Mouse (Mus musculus) G1E-ER4 (cell line): ENCODE measurements around the gene Tldc2. TPM values are rescaled to one million over a fixed set of nuclear protein-coding genes. Genes with fewer than 3 reads are reported as not detected.

Experiments used
- GATA1 ChIP-seq: IDR thresholded peaks from one replicate; pipeline ENCODE4 v1.8.0; 2012; ENCODE audit warnings: low read length, inconsistent platforms
- polyA plus RNA-seq: library from polyadenylated mRNA; stranded (reverse); fragments of >175 nt; gene quantifications from 2 replicates; pipeline ENCODE4 v1.2.3, GENCODE M21; 2012

Tldc2 gene
- polyA plus RNA-seq, 1 experiment: not detected

DNA sequence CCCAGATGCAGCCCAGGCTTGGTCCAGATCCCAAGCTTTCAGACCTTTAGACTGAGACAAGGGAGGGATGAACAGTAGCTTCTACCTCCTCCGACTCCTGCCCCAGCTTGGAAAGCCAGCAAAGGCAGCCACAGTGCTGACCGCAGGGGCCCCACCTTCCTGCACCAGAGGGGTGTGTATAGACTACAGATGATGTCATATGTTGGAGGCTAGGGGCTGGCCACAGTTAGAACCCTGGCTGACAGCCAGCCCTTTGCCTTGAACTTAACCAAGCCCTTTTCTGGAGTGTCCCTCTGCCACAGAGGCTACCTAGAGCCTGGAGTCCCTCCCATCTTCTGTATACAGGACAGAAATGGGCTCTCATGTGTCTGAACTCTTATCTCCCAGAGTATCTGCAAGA, 15.3 kb upstream of the Tldc2 start:
- no peak for TF ChIP-seq GATA1

DNA sequence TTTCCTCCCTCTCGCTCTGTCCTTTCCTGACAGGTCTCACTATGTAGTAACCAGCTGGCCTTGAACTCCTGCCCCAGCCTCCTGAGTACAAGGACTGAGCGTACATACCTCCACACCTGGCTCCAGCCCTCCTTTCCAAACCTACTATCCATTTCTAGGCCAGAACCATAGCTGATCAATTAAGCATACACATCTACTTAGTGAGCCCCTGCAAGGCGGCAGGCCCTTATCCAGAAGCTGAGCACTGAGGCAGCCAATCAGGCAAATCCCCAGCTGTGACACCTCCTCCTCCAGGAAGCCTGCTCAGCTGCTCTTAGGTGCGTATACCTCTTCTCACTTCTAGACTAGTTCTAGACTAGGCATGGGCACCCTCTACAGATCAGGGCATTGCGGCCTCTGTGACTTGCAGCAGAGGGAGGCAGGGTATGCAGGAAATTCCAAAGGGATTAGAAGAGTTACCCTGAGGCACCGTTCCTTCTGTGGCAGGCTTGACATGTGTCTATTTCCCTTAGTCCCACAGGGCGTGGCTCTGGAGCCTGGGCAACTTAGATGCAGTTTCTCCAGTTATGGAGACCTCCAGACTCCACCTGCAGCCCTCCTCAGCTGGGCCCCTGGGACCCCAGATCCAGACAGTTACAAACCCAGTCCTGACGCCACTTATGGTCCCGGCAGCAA, 14.4 kb upstream of the Tldc2 start:
- no peak for TF ChIP-seq GATA1

DNA sequence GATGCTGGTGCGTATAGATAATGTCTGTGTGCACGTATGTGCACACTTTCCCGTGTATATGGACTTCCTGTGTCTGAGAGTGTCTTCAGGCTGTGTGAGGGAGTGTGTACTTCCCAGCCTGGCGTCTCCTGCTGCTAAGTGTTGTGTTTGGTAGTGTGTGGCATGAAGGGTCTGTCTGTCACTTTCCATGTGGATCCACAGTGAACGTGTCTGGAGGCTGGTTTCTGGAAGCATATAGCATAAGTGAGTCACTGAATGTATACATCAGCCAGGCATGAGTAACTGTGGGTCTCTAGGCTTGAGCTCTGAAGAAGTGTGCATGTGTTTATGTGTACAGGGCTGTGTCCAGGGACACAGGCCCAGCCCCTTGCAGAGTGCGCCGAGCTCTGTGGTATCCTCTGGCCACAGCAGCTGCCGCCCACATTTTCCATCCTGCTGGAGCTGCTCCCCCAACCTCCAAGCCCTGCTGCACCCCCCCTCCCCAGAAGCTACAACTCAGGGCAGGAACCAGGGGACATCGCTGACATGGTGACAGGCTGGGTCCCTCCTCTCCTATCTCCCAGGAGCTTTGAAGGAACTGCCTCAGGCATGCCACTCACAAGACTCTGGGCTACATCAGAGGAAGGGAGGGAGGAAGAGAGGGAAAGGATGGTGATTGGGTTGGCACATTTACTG, 13.3 kb upstream of the Tldc2 start:
- no peak for TF ChIP-seq GATA1

DNA sequence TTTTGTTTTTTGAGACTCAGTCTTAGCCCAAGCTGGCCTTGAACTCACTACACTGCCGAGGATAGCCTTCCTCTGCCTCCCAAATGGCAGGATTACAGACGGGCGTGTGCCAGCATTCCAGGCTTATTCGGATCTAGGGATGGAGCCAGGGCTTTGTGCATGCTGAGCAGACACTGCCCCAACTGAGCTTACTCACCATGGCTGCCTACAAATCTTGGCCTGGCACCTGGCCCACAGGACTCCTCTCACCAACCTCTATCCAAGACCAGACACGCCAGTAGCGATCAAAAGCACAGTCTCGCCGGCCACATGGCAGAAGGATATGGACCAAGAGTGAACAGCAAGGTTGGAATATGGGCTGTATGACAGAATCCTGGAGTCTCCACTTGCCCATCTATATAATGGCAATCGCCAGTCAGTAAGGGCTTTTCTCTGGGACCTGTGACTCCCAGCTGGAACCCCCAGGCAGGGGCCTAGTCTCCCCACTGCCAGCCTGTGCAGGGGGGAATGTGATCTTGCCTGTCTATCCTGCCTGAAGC, 12.6 kb upstream of the Tldc2 start:
- no peak for TF ChIP-seq GATA1

DNA sequence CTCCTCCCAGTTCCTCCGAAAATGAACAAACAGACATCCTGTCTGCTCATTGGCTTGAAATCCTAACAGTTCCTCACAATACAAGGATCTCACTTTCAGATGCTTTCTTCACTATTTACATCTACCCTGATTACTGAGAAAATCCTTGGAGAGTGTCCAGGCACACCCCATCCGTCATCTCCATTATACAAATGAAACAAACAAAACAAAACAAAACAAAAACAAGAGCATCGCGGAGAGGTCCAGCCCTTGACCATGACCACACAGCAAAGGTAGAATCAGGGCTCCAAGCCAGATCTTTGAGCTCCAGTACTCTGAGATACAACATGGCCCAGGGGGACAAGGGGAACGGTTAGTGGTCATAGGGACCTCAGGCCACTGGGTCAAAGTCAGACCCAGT, 12.1 kb upstream of the Tldc2 start:
- TF ChIP-seq GATA1: no peak

DNA sequence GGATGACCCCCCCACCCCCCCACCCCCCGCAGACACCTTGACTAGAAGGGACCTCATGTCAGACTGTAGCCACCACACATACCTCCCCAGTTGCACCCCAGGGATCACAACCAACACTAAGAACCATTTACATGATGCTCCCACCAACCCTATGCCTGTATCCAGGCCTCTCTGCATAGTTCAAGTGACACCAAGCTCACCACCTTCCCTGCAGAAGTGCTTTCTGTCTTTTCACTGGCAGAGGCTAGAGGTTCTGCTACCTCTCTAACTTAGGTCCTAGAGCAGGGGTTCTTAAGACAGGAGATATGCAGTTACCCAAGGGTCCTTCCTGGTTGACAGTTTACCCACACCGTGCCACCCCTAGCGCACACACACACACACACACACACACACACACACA, 11.6 kb upstream of the Tldc2 start:
- no peak for TF ChIP-seq GATA1

DNA sequence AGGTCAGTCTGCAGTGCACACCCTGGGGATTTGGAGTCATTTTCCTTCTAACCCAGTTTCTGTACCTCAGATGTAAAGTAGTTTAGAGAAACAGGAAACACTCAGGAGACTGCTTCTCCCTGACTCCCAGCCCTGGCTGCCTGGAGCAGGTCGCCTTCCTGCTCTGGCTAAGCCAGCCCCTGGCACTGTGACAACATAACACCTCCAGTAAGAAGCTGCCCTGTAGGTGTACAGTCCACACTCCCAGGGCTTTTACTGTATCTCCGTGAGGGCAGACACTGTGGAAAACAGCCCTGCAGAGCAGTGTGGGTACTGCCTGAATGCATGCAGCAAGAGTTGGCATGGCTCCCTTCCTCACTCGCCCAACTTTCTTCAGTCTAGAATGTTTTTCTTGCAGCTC, 11.2 kb upstream of the Tldc2 start:
- no peak for TF ChIP-seq GATA1

DNA sequence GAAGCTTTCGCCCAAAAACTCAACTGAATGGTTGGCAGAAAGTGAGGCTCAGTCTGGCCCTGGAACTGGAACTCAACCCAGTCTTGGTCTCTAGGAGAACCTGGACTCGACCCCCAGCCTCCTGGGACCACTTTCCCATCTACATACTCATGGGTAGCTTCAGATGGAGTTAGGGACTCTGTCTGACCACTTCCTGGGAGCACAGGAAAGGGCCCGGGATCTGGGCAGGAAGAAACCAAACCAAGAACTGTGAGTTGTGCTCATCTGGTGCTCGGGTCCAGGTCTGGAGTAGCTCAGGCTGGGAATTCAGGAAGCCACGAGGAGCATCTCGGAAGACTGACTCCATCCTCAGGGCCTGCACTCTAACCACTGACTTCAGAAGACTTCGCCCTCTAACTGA, 10.3 kb upstream of the Tldc2 start:
- TF ChIP-seq GATA1: no peak

DNA sequence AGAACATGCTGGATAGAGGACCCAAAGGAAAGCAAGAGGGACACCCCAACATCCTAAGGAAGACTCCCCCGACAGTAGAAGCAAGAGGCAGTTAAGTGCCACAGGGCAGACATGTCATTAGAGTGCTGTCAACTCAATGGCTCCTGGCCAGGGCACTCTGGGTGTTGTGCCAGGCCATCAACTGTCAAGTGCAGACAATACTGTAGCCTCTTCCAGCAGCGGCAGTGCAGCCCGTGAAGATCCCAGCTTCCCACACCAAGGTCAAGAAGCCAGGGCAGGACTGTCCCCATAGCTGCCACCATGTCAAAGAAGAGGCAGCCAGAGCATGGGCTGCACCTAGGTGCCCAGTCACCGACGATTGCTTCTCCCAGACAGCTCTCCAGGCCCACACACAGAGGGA, 9.7 kb upstream of the Tldc2 start:
- no peak for TF ChIP-seq GATA1

DNA sequence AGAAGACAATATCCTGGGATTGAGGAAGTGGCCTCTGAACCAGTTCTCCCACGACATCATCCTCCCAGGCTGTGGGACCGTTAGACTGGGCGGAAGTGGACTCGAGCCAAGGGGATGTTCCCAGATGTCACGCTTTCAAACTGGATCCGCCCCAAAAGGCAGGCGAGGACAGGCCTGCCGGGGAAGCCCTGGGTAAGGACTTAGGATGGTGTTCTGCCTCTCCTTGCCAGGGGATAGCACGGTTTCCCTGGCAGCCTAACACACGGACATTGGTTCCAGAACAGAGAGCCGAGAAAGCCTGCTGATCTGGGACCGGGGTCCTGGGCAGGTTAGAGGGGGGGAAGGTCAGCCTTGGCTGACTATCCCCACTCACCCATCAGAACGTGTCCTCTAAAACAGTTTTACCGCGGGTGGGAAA, 9.2 kb upstream of the Tldc2 start:
- no peak for TF ChIP-seq GATA1

DNA sequence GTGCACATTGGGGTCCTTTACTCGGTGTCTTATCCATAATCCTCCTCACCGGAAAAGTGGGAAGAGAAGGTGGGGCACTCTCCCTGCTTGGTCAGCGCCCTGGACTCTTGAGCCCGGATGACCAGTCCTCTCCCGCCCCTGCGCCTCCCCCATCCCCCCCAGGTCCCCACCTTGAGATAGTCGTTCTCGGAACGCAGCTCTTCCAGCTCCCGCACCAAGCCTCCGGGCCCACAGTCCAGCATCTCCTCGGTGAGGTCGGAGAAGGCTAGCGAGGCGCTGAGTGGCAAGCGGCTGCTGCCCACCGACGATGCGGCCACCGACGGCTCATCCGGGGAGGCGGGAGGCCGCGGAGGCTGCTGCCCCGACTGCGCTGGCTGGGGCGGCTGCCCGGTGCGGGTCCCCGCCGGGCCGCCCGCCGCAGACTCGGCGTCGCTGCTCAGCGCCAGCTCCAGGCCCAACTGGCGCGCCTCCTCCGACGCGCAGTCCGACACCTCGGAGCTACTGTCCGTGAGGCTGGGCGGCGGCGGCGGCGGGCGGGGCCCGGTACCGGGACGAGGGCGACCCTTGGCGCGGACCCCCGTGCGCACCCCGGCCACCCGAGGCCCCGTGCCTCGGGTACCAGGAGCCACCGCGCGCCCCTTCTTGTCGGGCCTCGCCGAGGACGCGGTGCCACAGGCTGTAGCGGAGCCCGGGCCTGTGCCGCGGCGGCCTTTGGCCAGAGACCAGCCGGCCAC, 8.6 kb upstream of the Tldc2 start:
- no peak for TF ChIP-seq GATA1

DNA sequence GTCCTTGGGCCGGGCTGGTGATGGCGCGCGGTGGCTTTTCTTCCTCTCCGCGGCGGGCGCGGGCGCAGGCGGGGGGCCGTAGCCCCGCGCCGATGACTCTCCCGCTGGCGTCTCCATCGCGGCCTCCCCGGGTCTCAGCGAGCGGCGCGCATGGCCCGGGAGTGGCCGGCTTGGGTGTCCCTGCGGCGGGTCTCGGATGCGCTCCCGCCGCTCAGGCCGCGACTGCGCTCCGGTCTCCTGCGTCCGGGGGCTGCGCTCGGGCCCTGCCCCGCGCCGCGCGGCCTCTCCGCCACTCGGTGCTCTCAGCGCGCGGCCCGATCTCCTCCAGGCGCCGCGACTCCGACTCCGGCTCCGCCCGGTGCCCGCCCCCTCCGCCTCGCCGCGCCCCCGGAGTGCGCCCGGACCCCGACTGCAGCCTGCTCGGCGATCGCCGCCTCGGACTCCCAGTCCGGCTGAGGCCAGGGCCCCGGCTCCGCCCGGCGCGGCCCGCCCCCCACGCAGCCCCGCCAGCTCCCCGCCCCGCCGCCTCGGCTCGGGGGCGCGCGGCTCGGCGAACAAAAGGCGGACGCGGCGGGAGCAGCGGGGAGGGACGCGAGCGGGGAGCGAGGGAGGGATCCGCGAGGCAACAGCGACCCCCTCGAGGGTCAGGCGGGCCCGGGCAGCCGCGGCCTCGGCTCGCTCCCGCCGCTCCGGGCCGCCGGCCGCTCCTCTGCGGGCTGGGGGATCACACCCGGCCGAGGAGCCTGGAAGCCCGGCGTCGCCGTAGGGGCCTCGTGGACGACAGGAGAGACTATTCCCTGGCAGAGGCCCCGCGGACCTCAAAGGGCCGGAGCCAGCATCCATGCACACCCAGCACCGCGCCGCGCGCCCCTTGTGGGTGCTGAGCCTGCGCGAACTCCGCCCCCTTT, 7.8 kb upstream of the Tldc2 start, which contains the start of gene Soga1:
Soga1 (minus strand) TSS at position 462 of the 908 bp plus-strand sequence.
- TF ChIP-seq GATA1: no peak

DNA sequence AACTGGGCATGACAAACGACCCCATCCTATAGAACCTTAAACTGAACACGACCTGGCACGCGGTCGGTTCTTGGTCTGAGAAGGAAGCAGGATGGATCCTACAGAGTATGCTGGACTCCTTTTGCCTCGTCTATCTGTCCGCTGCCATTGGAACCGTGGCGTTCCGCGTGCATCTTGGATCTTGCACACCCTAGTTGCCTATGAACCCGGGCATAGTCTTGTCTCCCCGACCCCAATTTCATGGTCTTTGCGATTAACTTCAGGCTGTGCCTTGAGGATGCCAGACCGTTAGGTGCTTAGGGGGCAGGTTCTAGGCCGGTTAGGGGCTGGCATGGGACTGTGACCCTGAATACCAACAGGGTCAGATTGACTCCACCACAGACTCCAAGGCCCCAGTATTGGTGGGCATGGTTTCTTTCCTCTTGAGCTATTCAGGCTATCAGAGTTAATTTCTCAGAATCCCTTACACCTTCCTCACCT, 7.1 kb upstream of the Tldc2 start:
- TF ChIP-seq GATA1: no peak

DNA sequence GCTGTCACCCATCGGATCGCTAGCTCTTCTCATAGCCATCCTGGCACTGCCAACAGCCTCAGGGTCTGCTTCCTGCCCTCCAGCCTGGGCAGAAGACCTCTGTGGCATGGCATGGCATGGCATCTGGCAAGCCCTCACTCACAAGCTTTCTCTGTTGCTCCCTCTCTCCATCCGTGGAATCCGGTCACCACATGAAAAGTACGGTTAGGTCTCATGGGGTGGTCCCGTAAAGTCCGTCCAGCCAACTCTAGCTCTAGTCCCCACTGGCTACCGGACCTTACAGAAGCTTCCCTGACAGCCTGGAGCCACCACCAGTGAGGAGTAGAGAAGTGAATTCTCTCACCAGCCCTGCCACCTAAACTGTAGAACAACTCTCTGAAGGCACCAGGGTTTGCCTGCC, 5.5 kb upstream of the Tldc2 start:
- no peak for TF ChIP-seq GATA1

DNA sequence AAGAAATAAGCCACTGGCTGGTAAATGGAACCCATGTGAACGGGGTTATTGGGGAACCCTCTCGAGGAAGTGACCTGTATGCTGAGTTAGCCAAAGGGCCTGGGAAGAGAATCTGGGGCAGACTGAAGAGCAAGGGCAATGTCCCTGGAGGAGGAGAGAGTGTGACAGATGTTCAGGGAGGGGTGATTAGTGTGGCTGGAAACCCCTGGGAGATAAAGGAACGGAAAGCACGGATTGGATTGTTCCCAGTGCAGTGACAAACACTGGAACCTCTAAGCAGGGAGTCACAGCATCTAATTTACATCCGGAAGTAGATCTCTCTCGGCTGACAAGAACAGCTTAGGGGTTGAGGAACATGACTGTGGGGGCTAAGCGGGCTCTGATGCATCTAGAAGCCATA, 4.9 kb upstream of the Tldc2 start:
- TF ChIP-seq GATA1: no peak
